12 mouse cellular contexts compared by ENCODE assay signal in the genomic region with DNA sequence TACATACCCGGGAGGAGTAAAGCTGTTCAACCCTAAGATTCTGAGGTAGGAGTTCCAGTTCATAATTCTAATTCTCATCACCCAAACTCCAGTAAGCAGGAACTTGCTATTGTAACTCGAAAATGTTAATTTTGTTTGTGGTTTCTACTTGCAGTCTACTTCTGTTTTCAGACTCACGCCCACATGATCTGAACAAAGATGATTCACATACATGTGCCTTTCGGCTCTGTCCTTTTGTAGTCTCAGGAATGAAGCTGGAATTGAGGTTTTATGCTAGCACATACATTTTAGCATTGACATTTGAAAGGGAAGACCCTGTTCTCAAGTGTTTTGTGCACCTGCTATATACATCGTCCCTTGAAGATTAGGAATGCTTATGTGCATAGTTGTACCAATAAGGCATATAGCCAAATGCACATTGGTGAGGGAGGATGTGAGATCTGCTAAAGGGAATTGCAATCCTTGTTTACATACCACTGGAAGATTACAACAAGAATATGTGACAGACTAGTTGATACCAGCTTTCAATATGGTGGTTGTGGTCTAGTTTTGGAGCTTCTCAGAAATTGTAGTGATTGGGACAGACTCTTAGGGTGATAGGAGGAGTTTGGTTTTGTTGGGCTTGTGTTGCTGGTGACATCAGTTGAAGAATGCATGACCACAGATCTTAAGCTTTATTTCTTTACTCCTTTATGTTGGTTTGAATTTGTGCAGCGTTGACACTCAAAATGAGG. TPM values are rescaled to one million over a fixed set of nuclear protein-coding genes. Genes with fewer than 3 reads are reported as not detected.
DNase-seq lines count a peak whose midpoint lies in the region; ATAC-seq and TF ChIP-seq lines count a peak whose summit lies in the region.
"Had no signal": no experiment of that assay in that cellular context is flagged by ENCODE, and none has a peak within 500 bp of the region (broad histone marks: within the 10 kb centered on the region; RNA-seq: fewer than 3 reads in every experiment).

No protein-coding gene starts in this region.

- H3K4me3 ChIP-seq in heart, embryonic 13.5 days = no peak overlapping the region
- H3K4me3 ChIP-seq in spleen, adult 2 months (ENCODE audit: extremely low read depth, insufficient read depth, insufficient read length) = no peak overlapping the region
- no peak overlapping the region for H3K4me3 ChIP-seq in hindbrain, embryonic 13.5 days
- H3K4me3 ChIP-seq: hindbrain, embryonic 10.5 days had no signal

- H3K27me3 ChIP-seq in heart, embryonic 13.5 days (replicated peaks) = no peaks in the 10 kb centered on the region
- no peaks in the 10 kb centered on the region for H3K27me3 ChIP-seq in spleen, adult 2 months (ENCODE audit: control insufficient read depth, insufficient read depth, low read length)
- H3K27me3 ChIP-seq in splenic B cell, adult 2 months (ENCODE audit: control insufficient read depth, insufficient read depth, low read length, poor library complexity, severe bottlenecking) = no peaks in the 10 kb centered on the region
- no peaks in the 10 kb centered on the region for H3K27me3 ChIP-seq in hindbrain, embryonic 13.5 days

- ATAC-seq in heart, embryonic 13.5 days (ENCODE audit: extremely low read depth, insufficient number of reproducible peaks, low FRiP score, low TSS enrichment) = no peak
- peak; percentile 87 for ATAC-seq in granulocyte monocyte progenitor cell, adult 5-6 weeks (replicated peaks; ENCODE audit: poor library complexity, severe bottlenecking)
- ATAC-seq in hindbrain, embryonic 13.5 days (ENCODE audit: low FRiP score) = no peak

- 83% methylated on average over 6 of the region's 6 CpGs for WGBS in heart, embryonic 13.5 days
- WGBS in spleen, adult 2 months = 29% methylated on average over 6 of the region's 6 CpGs
- 93% methylated on average over 6 of the region's 6 CpGs for WGBS in hindbrain, embryonic 13.5 days

- H3K4me2 ChIP-seq in heart, embryonic 13.5 days = no peak overlapping the region
- H3K4me2 ChIP-seq in hindbrain, embryonic 13.5 days = no peak overlapping the region

- TF ChIP-seq CTCF in spleen, adult 2 months (IDR thresholded peaks at IDR 0.05; ENCODE audit: extremely low read depth, insufficient read depth, insufficient read length, insufficient replicate concordance) = no peak

- TF ChIP-seq POLR2A in spleen, adult 2 months (IDR thresholded peaks at IDR 0.05; ENCODE audit: low read depth, low read length) = no peak

- no peak for DNase-seq in heart, adult 9 months (ENCODE audit: low spot score in 2 of 2)
- no peak for DNase-seq in spleen, adult 2 months (ENCODE audit: low read depth in 1 of 2, low spot score in 2 of 2)
- no peak for DNase-seq in spleen, postnatal 14 days (ENCODE audit: low spot score in 2 of 2)
- DNase-seq in splenic B cell, adult 2 months (ENCODE audit: low read depth, low spot score) = peak; percentile 64
- DNase-seq in adrenal gland, postnatal 25 days = no peak
- DNase-seq: lung, adult 18-20 months; midbrain, embryonic 14.5 days; thymus, adult 2 months had no signal

- H3K9ac ChIP-seq in heart, embryonic 13.5 days = no peak overlapping the region
- no peak overlapping the region for H3K9ac ChIP-seq in hindbrain, embryonic 13.5 days

- peaks cover 51% of the 10 kb centered on the region for H3K4me1 ChIP-seq in heart, embryonic 13.5 days
- H3K4me1 ChIP-seq in spleen, adult 2 months (ENCODE audit: control insufficient read depth, insufficient read depth, insufficient read length) = peaks cover 16% of the 10 kb centered on the region
- H3K4me1 ChIP-seq in hindbrain, embryonic 13.5 days (replicated peaks) = 0 out of 2 replicates have a peak, but pooled peaks cover 2% of the 10 kb centered on the region
- H3K4me1 ChIP-seq: hindbrain, embryonic 10.5 days had no signal

- H3K9me3 ChIP-seq in heart, embryonic 13.5 days = no peaks in the 10 kb centered on the region
- no peaks in the 10 kb centered on the region for H3K9me3 ChIP-seq in hindbrain, embryonic 13.5 days
- H3K9me3 ChIP-seq: hindbrain, embryonic 10.5 days had no signal

- 0 out of 2 replicates have a peak, but pooled peaks cover 4% of the 10 kb centered on the region for H3K36me3 ChIP-seq in heart, embryonic 13.5 days
- H3K36me3 ChIP-seq in spleen, adult 2 months (ENCODE audit: control insufficient read depth, insufficient read depth, low read length) = no peaks in the 10 kb centered on the region
- H3K36me3 ChIP-seq in splenic B cell, adult 2 months (ENCODE audit: control insufficient read depth, insufficient read depth, low read length, poor library complexity, severe bottlenecking) = no peaks in the 10 kb centered on the region
- no peaks in the 10 kb centered on the region for H3K36me3 ChIP-seq in hindbrain, embryonic 13.5 days
- H3K36me3 ChIP-seq: hindbrain, embryonic 10.5 days had no signal

- H3K27ac ChIP-seq in heart, embryonic 13.5 days (replicated peaks) = peak overlapping the region; percentile 39; the same call in 1 of the 2 replicates
- H3K27ac ChIP-seq in spleen, adult 2 months (ENCODE audit: insufficient read depth, low read length) = peak overlapping the region; percentile 48; the same call in 1 of the 2 replicates
- no peak overlapping the region for H3K27ac ChIP-seq in hindbrain, embryonic 13.5 days
- H3K27ac ChIP-seq: hindbrain, embryonic 10.5 days had no signal

RNA-seq across cellular contexts. Expression of gene Mdfic, which starts 8.6 kb away (rescaled TPM):
- 3.8 and 4.3 TPM in 2 replicates for polyA plus RNA-seq in heart, embryonic 13.5 days (2015; fragmentation: Nextera tagmentation; extraction: Ambion mirVana)
- polyA plus RNA-seq in spleen, adult 2 months (2012; rRNA removed) = 6.0 and 8.2 TPM in 2 replicates
- 10.8 and 13.3 TPM in 2 replicates for total RNA-seq in granulocyte monocyte progenitor cell, adult 5-6 weeks (2014; fragmentation: Nextera tagmentation)
- total RNA-seq in granulocyte monocyte progenitor cell, adult 5-6 weeks (2017) = 8.7 and 15.6 TPM in 2 replicates
- 1.5 and 1.9 TPM in 2 replicates for polyA plus RNA-seq in hindbrain, embryonic 13.5 days (2015; fragmentation: Nextera tagmentation; extraction: Ambion mirVana)
- total RNA-seq in adrenal gland, postnatal 25 days (2021) = 66.6 and 80.4 TPM in 2 replicates
